Mouse (Mus musculus): Measurements from ENCODE around the gene Slc4a11. TPM values are rescaled to one million over a fixed set of nuclear protein-coding genes. Genes with fewer than 3 reads are reported as not detected.

Slc4a11 gene
- polyA plus RNA-seq (2015; fragmentation: Illumina TruSeq; extraction: RNeasy Lipid Tissue Mini Kit (QIAGEN cat#74804); ENCODE audit: low read depth, low replicate concordance), result 1.7 TPM

GRCm38 (mm10) chr2:130697153-130697810 is at the start of gene Slc4a11:
Gene Slc4a11 (minus strand): TSS chr2:130697519.

GRCm38 (mm10) chr2:130667559-130667958 is 29.8 kb downstream of the Slc4a11 start, which contains the start of gene Itpa:
Gene Itpa (plus strand): TSS chr2:130667610.

GRCm38 (mm10) chr2:130664102-130664701 is 33.1 kb downstream of the Slc4a11 start, which contains the start of gene Ddrgk1:
Gene Ddrgk1 (minus strand): TSS chr2:130664659.

GRCm38 (mm10) chr2:130642684-130643369 is 54.5 kb downstream of the Slc4a11 start, which contains the start of gene Lzts3:
Gene Lzts3 (minus strand): TSS chr2:130642803.

Other genes with a start within 250 kb of the Slc4a11 start
- 167 TPM for gene Ptpra, start 247.2 kb downstream of the Slc4a11 start, polyA plus RNA-seq (2015; fragmentation: Illumina TruSeq; extraction: RNeasy Lipid Tissue Mini Kit (QIAGEN cat#74804); ENCODE audit: low read depth, low replicate concordance)
- gene Mrps26, start 133.8 kb downstream of the Slc4a11 start, polyA plus RNA-seq (2015; fragmentation: Illumina TruSeq; extraction: RNeasy Lipid Tissue Mini Kit (QIAGEN cat#74804); ENCODE audit: low read depth, low replicate concordance), result 82.0 TPM
- gene Oxt, start 121.3 kb downstream of the Slc4a11 start, polyA plus RNA-seq (2015; fragmentation: Illumina TruSeq; extraction: RNeasy Lipid Tissue Mini Kit (QIAGEN cat#74804); ENCODE audit: low read depth, low replicate concordance), result not detected
- not detected for gene Avp, start 115.0 kb downstream of the Slc4a11 start, polyA plus RNA-seq (2015; fragmentation: Illumina TruSeq; extraction: RNeasy Lipid Tissue Mini Kit (QIAGEN cat#74804); ENCODE audit: low read depth, low replicate concordance)
- gene Fastkd5, start 67.5 kb downstream of the Slc4a11 start, polyA plus RNA-seq (2015; fragmentation: Illumina TruSeq; extraction: RNeasy Lipid Tissue Mini Kit (QIAGEN cat#74804); ENCODE audit: low read depth, low replicate concordance), result 7.9 TPM
- gene Ubox5, start 67.5 kb downstream of the Slc4a11 start, polyA plus RNA-seq (2015; fragmentation: Illumina TruSeq; extraction: RNeasy Lipid Tissue Mini Kit (QIAGEN cat#74804); ENCODE audit: low read depth, low replicate concordance), result 8.8 TPM
- 131 TPM for gene Lzts3, start 54.7 kb downstream of the Slc4a11 start, polyA plus RNA-seq (2015; fragmentation: Illumina TruSeq; extraction: RNeasy Lipid Tissue Mini Kit (QIAGEN cat#74804); ENCODE audit: low read depth, low replicate concordance)
- 111 TPM for gene Ddrgk1, start 32.9 kb downstream of the Slc4a11 start, polyA plus RNA-seq (2015; fragmentation: Illumina TruSeq; extraction: RNeasy Lipid Tissue Mini Kit (QIAGEN cat#74804); ENCODE audit: low read depth, low replicate concordance)
- 83.7 TPM for gene Itpa, start 29.9 kb downstream of the Slc4a11 start, polyA plus RNA-seq (2015; fragmentation: Illumina TruSeq; extraction: RNeasy Lipid Tissue Mini Kit (QIAGEN cat#74804); ENCODE audit: low read depth, low replicate concordance)
- gene 4930402H24Rik, start 208.9 kb upstream of the Slc4a11 start, polyA plus RNA-seq (2015; fragmentation: Illumina TruSeq; extraction: RNeasy Lipid Tissue Mini Kit (QIAGEN cat#74804); ENCODE audit: low read depth, low replicate concordance), result 55.6 TPM
- gene Atrn, start 209.0 kb upstream of the Slc4a11 start, polyA plus RNA-seq (2015; fragmentation: Illumina TruSeq; extraction: RNeasy Lipid Tissue Mini Kit (QIAGEN cat#74804); ENCODE audit: low read depth, low replicate concordance), result 62.9 TPM